Mouse (Mus musculus): ENCODE data around the gene Cptp. TPM values are rescaled to one million over a fixed set of nuclear protein-coding genes. Genes with fewer than 3 reads are reported as not detected.

The Cptp gene
- polyA plus RNA-seq, 1 experiment from 2014 or later = 8.1 TPM

GRCm38 (mm10) chr4:155849792-155850451 is 19.3 kb downstream of the Cptp start:
- ATAC-seq = no peak
- no peak overlapping the region for H3K4me3 ChIP-seq (ENCODE audit: low read depth, low read length)
- no peaks in the 10 kb centered on the region for H3K27me3 ChIP-seq (ENCODE audit: insufficient read depth, low read length)
- H3K36me3 ChIP-seq (replicated peaks; ENCODE audit: insufficient read depth, low read length) = peaks cover 4% of the 10 kb centered on the region
- no peak overlapping the region for H3K27ac ChIP-seq (ENCODE audit: low read depth)
- no peaks in the 10 kb centered on the region for H3K9me3 ChIP-seq (ENCODE audit: low read length)
- H3K9ac ChIP-seq (replicated peaks) = no peak overlapping the region; the same call in 1 of the 2 replicates
- H3K4me1 ChIP-seq (ENCODE audit: insufficient read depth) = peaks cover 40% of the 10 kb centered on the region
- H3K4me2 ChIP-seq (ENCODE audit: low read depth, low read length) = peak overlapping the region; percentile 95
- WGBS (ENCODE audit: insufficient replicate concordance) = 80% methylated on average over 3 of the region's 3 CpGs
- no peak for DNase-seq
- no peak for TF ChIP-seq EP300 (IDR thresholded peaks at IDR 0.05; ENCODE audit: low read depth)
- TF ChIP-seq CTCF (IDR thresholded peaks at IDR 0.05; ENCODE audit: low read depth) = no peak

GRCm38 (mm10) chr4:155849391-155849790 is 19.8 kb downstream of the Cptp start:
- H3K36me3 ChIP-seq (replicated peaks; ENCODE audit: insufficient read depth, low read length) = no peaks in the 10 kb centered on the region; the same call in 1 of the 2 replicates
- ATAC-seq (no peak), DNase-seq (no peak)
- H3K4me1 ChIP-seq (ENCODE audit: insufficient read depth) = peaks cover 40% of the 10 kb centered on the region
- H3K9me3 ChIP-seq (ENCODE audit: low read length) = no peaks in the 10 kb centered on the region
- peak overlapping the region; percentile 95 for H3K4me2 ChIP-seq (ENCODE audit: low read depth, low read length)
- H3K9ac ChIP-seq (replicated peaks) = peak overlapping the region; percentile 95
- no peak overlapping the region for H3K4me3 ChIP-seq (ENCODE audit: low read depth, low read length)
- TF ChIP-seq CTCF (IDR thresholded peaks at IDR 0.05; ENCODE audit: low read depth) = no peak
- no peak for TF ChIP-seq EP300 (IDR thresholded peaks at IDR 0.05; ENCODE audit: low read depth)
- H3K27me3 ChIP-seq (ENCODE audit: insufficient read depth, low read length) = no peaks in the 10 kb centered on the region
- H3K27ac ChIP-seq (ENCODE audit: low read depth) = no peak overlapping the region
- WGBS (ENCODE audit: insufficient replicate concordance) = 75% methylated on average over 2 of the region's 2 CpGs

- ATAC-seq (no peak), DNase-seq (no peak)
- H3K36me3 ChIP-seq (replicated peaks; ENCODE audit: insufficient read depth, low read length) = no peaks in the 10 kb centered on the region; the same call in 1 of the 2 replicates
- no peaks in the 10 kb centered on the region for H3K27me3 ChIP-seq (ENCODE audit: insufficient read depth, low read length)
- 63% methylated on average over 7 of the region's 7 CpGs for WGBS (ENCODE audit: insufficient replicate concordance)
- TF ChIP-seq EP300 (IDR thresholded peaks at IDR 0.05; ENCODE audit: low read depth) (no peak), CTCF (IDR thresholded peaks at IDR 0.05; ENCODE audit: low read depth) (no peak)
- peaks cover 40% of the 10 kb centered on the region for H3K4me1 ChIP-seq (ENCODE audit: insufficient read depth)
- H3K4me3 ChIP-seq (ENCODE audit: low read depth, low read length) = peak overlapping the region; percentile 73
- H3K9ac ChIP-seq (replicated peaks) = peak overlapping the region; percentile 95
- H3K4me2 ChIP-seq (ENCODE audit: low read depth, low read length) = peak overlapping the region; percentile 95
- H3K9me3 ChIP-seq (ENCODE audit: low read length) = no peaks in the 10 kb centered on the region
- 0 out of 2 replicates have a peak overlapping the region, but pooled peaks have one; percentile 80 for H3K27ac ChIP-seq (ENCODE audit: low read depth)
Observed at GRCm38 (mm10) chr4:155848434-155849095, 20.7 kb downstream of the Cptp start.

GRCm38 (mm10) chr4:155847591-155848352 is 21.5 kb downstream of the Cptp start:
- DNase-seq (peak; percentile 64), ATAC-seq (peak; percentile 60)
- WGBS (ENCODE audit: insufficient replicate concordance) = 3% methylated on average over 49 of the region's 69 CpGs
- no peaks in the 10 kb centered on the region for H3K36me3 ChIP-seq (replicated peaks; ENCODE audit: insufficient read depth, low read length)
- H3K4me1 ChIP-seq (ENCODE audit: insufficient read depth) = peaks cover 40% of the 10 kb centered on the region
- no peaks in the 10 kb centered on the region for H3K9me3 ChIP-seq (ENCODE audit: low read length)
- peak overlapping the region; percentile 95 for H3K9ac ChIP-seq (replicated peaks)
- no peaks in the 10 kb centered on the region for H3K27me3 ChIP-seq (ENCODE audit: insufficient read depth, low read length)
- TF ChIP-seq CTCF (IDR thresholded peaks at IDR 0.05; ENCODE audit: low read depth) = peak; percentile 27; the same call in 1 of the 2 replicates
- TF ChIP-seq EP300 (IDR thresholded peaks at IDR 0.05; ENCODE audit: low read depth) = no peak
- peak overlapping the region; percentile 73 for H3K4me3 ChIP-seq (ENCODE audit: low read depth, low read length)
- H3K4me2 ChIP-seq (ENCODE audit: low read depth, low read length) = peak overlapping the region; percentile 95
- H3K27ac ChIP-seq (ENCODE audit: low read depth) = peak overlapping the region; percentile 80

DNA sequence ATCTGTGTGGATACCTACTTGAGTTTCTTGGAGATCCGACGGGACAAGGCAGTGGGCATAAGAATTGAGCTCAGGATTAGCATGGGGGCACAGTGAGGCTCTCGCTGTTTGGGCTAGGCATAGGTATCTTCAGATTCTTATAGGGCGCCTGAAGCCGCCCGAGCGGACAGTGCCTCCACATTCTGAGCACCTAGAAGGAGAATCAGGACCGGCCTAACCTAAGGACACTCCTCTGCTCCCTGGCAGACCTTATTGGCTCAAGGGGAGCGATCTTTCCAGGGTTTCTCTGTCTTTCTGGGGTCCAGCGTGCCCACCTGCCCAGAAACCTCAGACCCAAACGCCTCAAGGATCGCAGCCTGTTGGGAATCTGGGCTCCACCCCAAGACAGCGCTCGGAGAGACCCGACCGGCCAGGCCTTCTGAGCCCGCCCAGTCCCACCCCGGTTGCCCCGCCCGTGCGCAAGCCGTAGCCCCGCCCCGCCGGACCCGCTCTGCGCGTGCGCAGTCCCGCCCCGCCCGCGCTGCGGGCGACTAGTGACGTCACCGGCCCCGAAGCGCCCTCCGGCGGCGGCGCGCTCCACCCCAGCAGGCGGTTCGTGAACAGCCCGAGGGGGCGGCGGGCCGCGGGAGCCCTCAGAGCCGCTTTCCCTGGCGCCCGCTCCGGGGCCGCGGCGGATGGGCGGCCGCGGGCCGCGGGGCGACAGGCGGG is 22.2 kb downstream of the Cptp start, which contains the start of gene Dvl1:
TSS of gene Dvl1 (plus strand) at position 532 of the 708 bp plus-strand sequence.
- DNase-seq (peak; percentile 97), ATAC-seq (peak; percentile 92)
- WGBS (ENCODE audit: insufficient replicate concordance) = 3% methylated on average over 47 of the region's 65 CpGs
- no peaks in the 10 kb centered on the region for H3K36me3 ChIP-seq (replicated peaks; ENCODE audit: insufficient read depth, low read length)
- peak within 1 kb of the TSS; percentile 95 for H3K4me2 ChIP-seq (ENCODE audit: low read depth, low read length)
- H3K9me3 ChIP-seq (ENCODE audit: low read length) = no peaks in the 10 kb centered on the region
- TF ChIP-seq CTCF (IDR thresholded peaks at IDR 0.05; ENCODE audit: low read depth) (peak; percentile 59), EP300 (IDR thresholded peaks at IDR 0.05; ENCODE audit: low read depth) (no peak)
- H3K27ac ChIP-seq (ENCODE audit: low read depth) = peak within 1 kb of the TSS; percentile 80
- no peaks in the 10 kb centered on the region for H3K27me3 ChIP-seq (ENCODE audit: insufficient read depth, low read length)
- peak within 1 kb of the TSS; percentile 73 for H3K4me3 ChIP-seq (ENCODE audit: low read depth, low read length)
- peaks cover 40% of the 10 kb centered on the region for H3K4me1 ChIP-seq (ENCODE audit: insufficient read depth)
- peak within 1 kb of the TSS; percentile 95 for H3K9ac ChIP-seq (replicated peaks)

Measured in liver, postnatal 0 days (tissue).